ENCODE assay signal across 3 mouse cellular contexts in genomic region chr14:53343849-53344248, GRCm38 (mm10).
ATAC-seq lines count a peak whose summit lies in the region.

No protein-coding gene starts in this region.

- peak; percentile 53 for ATAC-seq in CD4-positive, CD25-positive, alpha-beta regulatory T cell, adult 4 months
- peak; percentile 79 for ATAC-seq in frontal cortex, adult (ENCODE audit: low TSS enrichment)
- peak; percentile 58 for ATAC-seq in inflammation-experienced regulatory T-cells, adult 6 months
